Mouse (Mus musculus): Measurements from ENCODE around the gene Ahnak2. TPM values are rescaled to one million over a fixed set of nuclear protein-coding genes. Genes with fewer than 3 reads are reported as not detected.

Gene Ahnak2
- polyA plus RNA-seq, 1 experiment = 0.83 TPM

DNA sequence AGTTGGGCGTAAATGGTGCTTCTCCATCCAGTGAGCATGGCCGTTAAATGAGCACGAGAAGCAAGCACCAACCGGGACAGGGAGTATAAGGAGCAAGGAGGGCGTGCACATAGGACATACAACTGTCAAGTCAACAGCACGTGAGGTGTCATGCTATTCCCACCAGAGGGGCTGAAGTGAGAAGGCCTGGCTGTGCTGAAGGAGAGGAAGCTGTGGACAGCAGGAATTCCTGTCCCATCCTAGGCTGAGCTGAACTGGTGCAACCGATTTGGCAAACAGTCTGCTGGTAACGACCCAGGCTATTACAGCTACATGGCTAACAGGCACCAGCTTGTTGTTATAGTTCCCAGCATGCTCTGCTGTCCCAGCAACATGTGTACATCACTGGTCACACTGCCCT is 11.4 kb downstream of the Ahnak2 start:
- H3K4me1 ChIP-seq (ENCODE audit: control insufficient read depth, insufficient read depth, insufficient read length) = no peaks in the 10 kb centered on the region
- no peaks in the 10 kb centered on the region for H3K36me3 ChIP-seq (ENCODE audit: control insufficient read depth, insufficient read depth, low read length)
- WGBS = 79% methylated on average over 8 of the region's 8 CpGs
- no peak overlapping the region for H3K4me3 ChIP-seq (ENCODE audit: extremely low read depth, insufficient read depth, insufficient read length)
- no peak overlapping the region for H3K27ac ChIP-seq (ENCODE audit: insufficient read depth, low read length)
- TF ChIP-seq POLR2A (IDR thresholded peaks at IDR 0.05; ENCODE audit: low read depth, low read length) (no peak), CTCF (IDR thresholded peaks at IDR 0.05; ENCODE audit: extremely low read depth, insufficient read depth, insufficient read length, insufficient replicate concordance) (no peak)
- no peaks in the 10 kb centered on the region for H3K27me3 ChIP-seq (ENCODE audit: control insufficient read depth, insufficient read depth, low read length)
- no peak for DNase-seq (ENCODE audit: low read depth in 1 of 2, low spot score in 2 of 2)

- DNase-seq (ENCODE audit: low read depth in 1 of 2, low spot score in 2 of 2) = no peak
- Histone ChIP-seq H3K4me1 (ENCODE audit: control insufficient read depth, insufficient read depth, insufficient read length) (no peaks in the 10 kb centered on the region), H3K27ac (ENCODE audit: insufficient read depth, low read length) (no peak overlapping the region), H3K36me3 (ENCODE audit: control insufficient read depth, insufficient read depth, low read length) (no peaks in the 10 kb centered on the region), H3K4me3 (ENCODE audit: extremely low read depth, insufficient read depth, insufficient read length) (no peak overlapping the region), H3K27me3 (ENCODE audit: control insufficient read depth, insufficient read depth, low read length) (no peaks in the 10 kb centered on the region)
- TF ChIP-seq POLR2A (IDR thresholded peaks at IDR 0.05; ENCODE audit: low read depth, low read length) (no peak), CTCF (IDR thresholded peaks at IDR 0.05; ENCODE audit: extremely low read depth, insufficient read depth, insufficient read length, insufficient replicate concordance) (no peak)
- WGBS = 94% methylated on average over 10 of the region's 10 CpGs
Observed at GRCm38 (mm10) chr12:112774481-112774880, 28.0 kb downstream of the Ahnak2 start.

- Histone ChIP-seq H3K27ac (ENCODE audit: insufficient read depth, low read length) (no peak overlapping the region), H3K4me1 (ENCODE audit: control insufficient read depth, insufficient read depth, insufficient read length) (no peaks in the 10 kb centered on the region), H3K27me3 (ENCODE audit: control insufficient read depth, insufficient read depth, low read length) (no peaks in the 10 kb centered on the region), H3K36me3 (ENCODE audit: control insufficient read depth, insufficient read depth, low read length) (0 out of 2 replicates have a peak, but pooled peaks cover 1% of the 10 kb centered on the region), H3K4me3 (ENCODE audit: extremely low read depth, insufficient read depth, insufficient read length) (no peak overlapping the region)
- no peak for DNase-seq (ENCODE audit: low read depth in 1 of 2, low spot score in 2 of 2)
- TF ChIP-seq CTCF (IDR thresholded peaks at IDR 0.05; ENCODE audit: extremely low read depth, insufficient read depth, insufficient read length, insufficient replicate concordance) (no peak), POLR2A (IDR thresholded peaks at IDR 0.05; ENCODE audit: low read depth, low read length) (no peak)
- WGBS = 62% methylated on average over 6 of the region's 6 CpGs
Observed at GRCm38 (mm10) chr12:112774026-112774425, 28.4 kb downstream of the Ahnak2 start.

DNA sequence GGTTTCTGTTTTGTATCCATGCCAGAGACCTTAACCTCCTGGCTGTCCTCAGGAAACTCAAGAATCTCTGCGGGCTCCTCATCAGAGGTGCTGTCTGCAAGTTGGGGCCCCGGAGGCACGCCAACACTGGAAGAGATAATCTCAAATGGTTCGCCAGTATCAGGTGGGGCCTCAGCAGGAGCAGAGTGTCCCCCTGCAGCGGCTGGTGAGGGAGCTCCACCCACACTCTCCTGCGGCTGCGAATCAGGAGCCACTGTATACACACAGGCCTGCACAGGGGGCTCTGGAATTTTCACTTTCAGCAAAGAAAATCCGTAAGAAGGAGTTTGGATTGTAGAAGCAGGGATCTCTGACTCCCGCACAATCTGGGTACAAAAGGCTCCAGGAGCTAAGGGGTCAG is 29.1 kb downstream of the Ahnak2 start:
- TF ChIP-seq CTCF (IDR thresholded peaks at IDR 0.05; ENCODE audit: extremely low read depth, insufficient read depth, insufficient read length, insufficient replicate concordance) (no peak), POLR2A (IDR thresholded peaks at IDR 0.05; ENCODE audit: low read depth, low read length) (no peak)
- no peak for DNase-seq (ENCODE audit: low read depth in 1 of 2, low spot score in 2 of 2)
- Histone ChIP-seq H3K4me3 (ENCODE audit: extremely low read depth, insufficient read depth, insufficient read length) (no peak overlapping the region), H3K36me3 (ENCODE audit: control insufficient read depth, insufficient read depth, low read length) (peaks cover 3% of the 10 kb centered on the region), H3K27me3 (ENCODE audit: control insufficient read depth, insufficient read depth, low read length) (no peaks in the 10 kb centered on the region), H3K4me1 (ENCODE audit: control insufficient read depth, insufficient read depth, insufficient read length) (no peaks in the 10 kb centered on the region), H3K27ac (ENCODE audit: insufficient read depth, low read length) (no peak overlapping the region)
- 82% methylated on average over 9 of the region's 9 CpGs for WGBS

GRCm38 (mm10) chr12:112772306-112772705 is 30.2 kb downstream of the Ahnak2 start:
- no peak overlapping the region for H3K4me3 ChIP-seq (ENCODE audit: extremely low read depth, insufficient read depth, insufficient read length)
- 87% methylated on average over 14 of the region's 14 CpGs for WGBS
- no peak for DNase-seq (ENCODE audit: low read depth in 1 of 2, low spot score in 2 of 2)
- H3K36me3 ChIP-seq (ENCODE audit: control insufficient read depth, insufficient read depth, low read length) = peaks cover 10% of the 10 kb centered on the region
- TF ChIP-seq POLR2A (IDR thresholded peaks at IDR 0.05; ENCODE audit: low read depth, low read length) (no peak), CTCF (IDR thresholded peaks at IDR 0.05; ENCODE audit: extremely low read depth, insufficient read depth, insufficient read length, insufficient replicate concordance) (no peak)
- H3K27me3 ChIP-seq (ENCODE audit: control insufficient read depth, insufficient read depth, low read length) = no peaks in the 10 kb centered on the region
- no peaks in the 10 kb centered on the region for H3K4me1 ChIP-seq (ENCODE audit: control insufficient read depth, insufficient read depth, insufficient read length)
- no peak overlapping the region for H3K27ac ChIP-seq (ENCODE audit: insufficient read depth, low read length)

GRCm38 (mm10) chr12:112770396-112770795 is 32.1 kb downstream of the Ahnak2 start:
- Histone ChIP-seq H3K27me3 (ENCODE audit: control insufficient read depth, insufficient read depth, low read length) (no peaks in the 10 kb centered on the region), H3K4me3 (ENCODE audit: extremely low read depth, insufficient read depth, insufficient read length) (no peak overlapping the region), H3K27ac (ENCODE audit: insufficient read depth, low read length) (no peak overlapping the region), H3K36me3 (ENCODE audit: control insufficient read depth, insufficient read depth, low read length) (peaks cover 20% of the 10 kb centered on the region), H3K4me1 (ENCODE audit: control insufficient read depth, insufficient read depth, insufficient read length) (no peaks in the 10 kb centered on the region)
- WGBS = 73% methylated on average over 4 of the region's 4 CpGs
- no peak for TF ChIP-seq CTCF (IDR thresholded peaks at IDR 0.05; ENCODE audit: extremely low read depth, insufficient read depth, insufficient read length, insufficient replicate concordance)
- TF ChIP-seq POLR2A (IDR thresholded peaks at IDR 0.05; ENCODE audit: low read depth, low read length) = no peak
- no peak for DNase-seq (ENCODE audit: low read depth in 1 of 2, low spot score in 2 of 2)

DNA sequence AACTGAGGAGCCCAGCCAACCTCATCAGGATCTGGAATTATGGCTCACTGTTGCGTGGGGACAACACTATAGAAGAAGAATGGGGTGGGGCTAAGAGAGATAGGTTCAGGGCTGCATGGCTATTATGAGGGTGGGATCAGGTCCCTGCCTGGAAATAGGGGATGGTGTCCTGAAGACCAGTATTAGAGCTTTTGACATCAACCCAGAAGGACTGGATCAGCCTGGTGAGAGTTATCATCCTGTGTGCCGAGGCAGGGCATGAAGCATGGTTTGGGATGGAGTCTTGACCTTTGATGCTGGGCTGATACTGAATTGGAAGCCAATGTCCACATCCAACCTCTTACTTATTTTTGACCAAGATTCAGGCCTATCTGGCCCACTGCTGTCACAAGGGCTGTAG is 32.7 kb downstream of the Ahnak2 start:
- Histone ChIP-seq H3K36me3 (ENCODE audit: control insufficient read depth, insufficient read depth, low read length) (peaks cover 25% of the 10 kb centered on the region), H3K27me3 (ENCODE audit: control insufficient read depth, insufficient read depth, low read length) (no peaks in the 10 kb centered on the region), H3K27ac (ENCODE audit: insufficient read depth, low read length) (no peak overlapping the region), H3K4me3 (ENCODE audit: extremely low read depth, insufficient read depth, insufficient read length) (no peak overlapping the region), H3K4me1 (ENCODE audit: control insufficient read depth, insufficient read depth, insufficient read length) (no peaks in the 10 kb centered on the region)
- TF ChIP-seq CTCF (IDR thresholded peaks at IDR 0.05; ENCODE audit: extremely low read depth, insufficient read depth, insufficient read length, insufficient replicate concordance) (no peak), POLR2A (IDR thresholded peaks at IDR 0.05; ENCODE audit: low read depth, low read length) (no peak)
- WGBS = 93% methylated on average over 2 of the region's 2 CpGs
- no peak for DNase-seq (ENCODE audit: low read depth in 1 of 2, low spot score in 2 of 2)

Data from spleen, adult 2 months (tissue).